Mouse (Mus musculus) mouse embryonic stem cell (cell line): ENCODE results near the gene Samd7.

Experiments used
- in situ Hi-C, 2 experiments: fragments of 300-500 bp; cut with MboI; formaldehyde crosslinking; loops; 1 replicate in 1 of 2; 3 replicates in 1 of 2; pipeline ENCODE4 v1.14.3; 2019 to 2020; ENCODE audit warnings: low sequenced_read_pairs in 2 of 2, low pct_unique_long_range_greater_than_20kb in 1 of 2, mixed read lengths in 1 of 2; ENCODE audit not compliant: unreplicated experiment in 1 of 2

Samd7 gene

DNA sequence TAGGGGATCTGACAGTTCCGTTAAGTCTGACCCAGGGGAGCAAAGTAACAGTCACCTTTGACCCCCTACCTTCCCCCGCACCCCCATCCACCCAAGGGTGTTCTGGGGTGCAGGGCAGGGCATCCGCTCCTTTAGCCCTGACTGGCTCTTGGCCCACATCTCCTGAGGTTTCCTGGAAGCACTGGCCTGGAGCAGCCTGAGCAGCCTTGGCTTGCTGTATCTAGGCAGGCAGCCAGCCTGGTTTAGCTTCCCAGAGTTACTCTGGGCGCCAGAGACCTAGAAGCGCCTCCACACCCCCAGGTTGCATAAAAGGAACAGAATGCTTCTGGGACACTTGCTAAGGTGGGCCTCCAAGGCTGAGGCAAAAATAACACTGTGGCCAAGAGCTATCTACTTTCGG is 4.8 kb upstream of the Samd7 start:
- in situ Hi-C loops: no loop called here

DNA sequence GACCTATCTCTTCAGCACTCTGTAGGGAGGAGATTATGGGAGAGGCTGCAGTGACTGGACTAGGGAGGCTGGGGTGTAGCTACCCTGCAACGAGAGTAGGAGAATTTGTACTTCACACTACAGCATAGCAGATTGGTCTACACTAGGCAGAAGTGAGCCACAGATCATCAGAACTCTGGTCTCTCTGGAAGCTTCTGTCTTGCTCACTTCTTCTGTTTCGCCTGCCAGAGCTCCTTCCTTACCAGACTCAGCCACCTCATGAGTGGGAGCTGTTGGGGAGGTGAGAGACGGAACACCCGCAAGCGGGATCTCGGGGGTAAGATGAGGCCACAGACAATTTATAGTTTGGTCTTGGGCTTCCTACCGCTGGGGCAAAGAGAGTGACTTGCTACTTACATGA is 3.2 kb upstream of the Samd7 start:
- in situ Hi-C loops: no loop called here

DNA sequence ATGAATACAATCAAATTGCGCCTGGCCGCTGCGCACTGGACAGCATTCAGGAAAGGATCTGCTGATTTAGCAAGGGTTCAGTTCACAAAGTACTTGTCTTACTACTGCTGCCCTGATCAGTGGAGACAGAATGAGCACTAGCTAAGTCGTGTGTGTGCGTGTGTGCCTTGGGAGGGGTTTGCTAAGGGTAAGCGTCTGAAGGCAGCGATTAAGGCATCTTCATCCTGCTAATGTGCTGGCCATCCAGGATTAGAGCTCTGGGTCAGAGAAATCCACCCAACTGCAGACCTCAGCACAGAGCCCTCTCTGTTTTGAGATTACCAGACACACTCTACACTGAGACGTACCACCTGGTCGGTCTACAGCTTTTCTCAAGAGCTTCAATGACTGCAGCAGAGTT is 2.2 kb downstream of the Samd7 start:
- in situ Hi-C loops: no loop called here

DNA sequence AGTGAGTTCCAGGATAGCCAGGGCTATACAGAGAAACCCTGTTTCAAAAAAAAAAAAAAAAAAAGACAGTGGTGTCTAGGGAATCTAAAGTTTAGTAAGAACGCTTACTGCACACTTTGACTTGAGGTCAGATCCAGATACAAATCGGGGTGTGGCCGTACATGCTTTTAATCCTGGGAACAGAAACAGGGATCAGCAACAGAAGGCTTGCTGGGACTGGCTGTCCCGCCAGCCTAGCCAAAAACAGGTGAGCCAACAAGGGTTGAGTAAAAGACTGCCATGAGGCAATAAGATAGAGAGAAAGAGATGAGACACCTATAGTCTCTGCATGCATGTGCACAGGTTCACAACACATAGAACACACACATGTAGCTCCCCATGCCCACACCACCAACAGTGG is 8.6 kb downstream of the Samd7 start:
- in situ Hi-C loops: no loop called here

DNA sequence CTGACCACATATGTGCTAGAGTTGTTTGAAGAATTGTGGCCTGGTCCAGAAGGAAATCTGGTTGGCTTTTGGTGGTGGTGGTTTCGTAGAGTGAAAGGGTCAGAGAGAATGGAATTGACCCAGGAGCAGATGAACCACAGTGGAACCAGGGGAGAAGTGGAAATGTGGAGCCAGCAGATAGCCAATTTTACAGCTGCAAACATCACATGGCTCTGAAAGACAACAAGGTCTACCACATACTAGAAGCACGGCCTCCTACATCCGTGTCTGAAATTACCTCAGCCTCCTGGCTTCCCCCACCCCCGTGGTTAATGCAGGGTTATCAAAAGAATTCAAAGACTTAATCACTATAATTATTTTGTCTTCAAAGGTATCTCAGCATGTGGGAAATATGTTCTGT is 18.8 kb downstream of the Samd7 start:
- in situ Hi-C loops: no loop called here

DNA sequence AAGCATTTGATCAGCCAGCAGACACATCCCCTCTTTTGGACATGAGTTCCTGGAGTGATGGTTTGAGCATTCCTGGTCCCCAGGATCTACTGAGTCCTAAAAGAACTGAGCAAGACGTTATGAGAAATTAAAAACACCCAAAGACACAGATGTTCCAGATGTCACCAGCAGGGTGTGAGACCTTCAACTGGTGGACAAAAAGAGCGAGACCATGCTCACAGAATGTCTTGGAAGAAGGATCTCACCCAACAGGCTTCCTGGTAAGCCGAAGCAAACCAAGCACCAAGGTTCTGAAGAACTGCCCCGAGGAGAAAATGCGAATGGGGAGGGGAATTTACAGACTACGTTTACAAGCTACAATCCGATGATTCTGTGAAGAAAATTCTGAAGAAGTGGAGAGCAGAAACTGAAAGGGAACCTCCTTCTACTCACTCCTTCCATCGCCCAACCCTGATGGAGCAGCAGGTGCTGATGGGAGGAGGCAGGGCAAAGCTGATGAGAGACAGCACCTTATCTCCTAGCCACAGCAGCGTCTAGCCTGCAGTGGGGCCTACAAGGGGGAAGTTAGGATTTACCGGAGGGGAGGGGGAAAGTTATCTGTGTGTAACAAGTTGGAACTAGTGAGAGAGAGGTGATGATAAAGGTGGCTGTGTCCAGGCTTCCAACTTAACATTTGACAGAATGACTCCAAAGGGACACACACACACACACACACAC is 19.4 kb downstream of the Samd7 start:
- in situ Hi-C loops: no loop called here

DNA sequence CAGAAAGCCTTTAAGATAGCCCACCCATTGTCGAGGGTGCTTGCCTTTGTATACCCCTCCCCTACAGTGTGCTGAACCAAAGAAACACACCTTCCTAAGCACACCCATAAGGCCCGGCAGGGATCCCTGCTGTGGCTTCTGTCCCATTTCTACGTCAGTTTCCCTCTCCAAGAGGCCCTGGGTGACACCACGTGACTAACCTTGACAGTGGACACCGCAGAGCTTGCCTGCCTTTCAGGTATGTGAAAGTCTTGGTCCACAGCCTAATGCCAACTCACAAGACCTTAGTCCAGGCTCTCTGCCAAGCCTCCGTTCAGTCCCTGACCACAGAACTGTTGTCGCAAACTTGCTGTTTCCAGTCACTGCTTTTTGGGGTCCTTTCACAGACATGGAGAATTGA is 20.1 kb downstream of the Samd7 start:
- in situ Hi-C loops: no loop called here

DNA sequence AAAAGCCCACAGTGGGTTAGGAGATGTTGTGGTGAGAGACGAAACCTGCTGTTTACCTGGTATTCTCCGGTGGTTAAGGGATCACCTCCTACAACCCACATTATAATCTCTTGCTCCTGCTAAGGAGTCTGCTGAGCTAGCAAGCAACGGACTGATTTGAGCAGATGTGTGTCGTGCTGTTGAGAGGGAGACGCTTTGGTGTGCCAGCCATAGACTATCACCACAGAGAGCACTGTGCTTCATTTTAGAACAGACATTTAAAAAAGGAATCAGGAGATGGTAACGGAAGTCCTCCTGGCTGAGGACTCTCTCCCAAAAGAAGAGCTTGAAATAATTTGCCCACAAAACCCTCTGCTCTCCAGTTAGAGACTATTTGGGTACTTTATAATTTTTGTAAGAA is 21.2 kb downstream of the Samd7 start:
- in situ Hi-C loops: no loop called here

DNA sequence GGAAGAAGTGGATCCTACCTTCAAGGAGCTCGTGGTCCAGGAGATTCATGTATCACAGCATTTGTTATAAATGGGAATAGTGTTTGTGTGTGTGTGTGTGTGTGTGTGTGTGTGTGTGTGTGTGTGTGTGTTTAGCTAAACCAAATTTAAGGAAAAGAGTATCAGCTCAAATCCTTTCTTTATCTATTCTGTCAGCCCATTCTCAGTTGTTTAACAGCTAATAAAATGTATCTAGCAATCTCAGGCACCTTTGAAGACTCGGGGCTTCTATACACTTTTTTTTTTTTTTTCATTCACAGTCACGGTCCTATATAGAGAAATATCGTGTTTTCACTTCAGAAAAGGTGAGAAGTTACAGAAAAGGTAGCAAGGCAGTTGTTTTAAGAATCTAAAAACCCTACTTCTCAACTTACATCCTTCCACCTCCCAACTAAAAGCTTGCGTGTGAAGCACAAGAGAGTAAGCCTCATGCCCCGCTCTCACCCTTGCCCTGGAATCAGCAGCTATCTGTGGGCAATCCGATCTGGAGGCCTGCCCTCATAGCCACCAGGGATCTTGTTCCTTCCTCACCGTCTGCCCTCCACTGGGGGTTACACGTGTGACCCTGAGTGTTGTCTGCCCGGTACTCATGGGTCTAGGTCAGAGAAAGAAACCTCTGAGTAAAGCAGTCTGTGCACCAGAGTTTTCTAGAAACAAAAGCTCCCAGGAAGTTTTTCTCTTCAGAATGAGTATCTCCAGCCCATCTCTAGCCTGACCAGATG is 23.8 kb downstream of the Samd7 start:
- in situ Hi-C loops: no loop called here

DNA sequence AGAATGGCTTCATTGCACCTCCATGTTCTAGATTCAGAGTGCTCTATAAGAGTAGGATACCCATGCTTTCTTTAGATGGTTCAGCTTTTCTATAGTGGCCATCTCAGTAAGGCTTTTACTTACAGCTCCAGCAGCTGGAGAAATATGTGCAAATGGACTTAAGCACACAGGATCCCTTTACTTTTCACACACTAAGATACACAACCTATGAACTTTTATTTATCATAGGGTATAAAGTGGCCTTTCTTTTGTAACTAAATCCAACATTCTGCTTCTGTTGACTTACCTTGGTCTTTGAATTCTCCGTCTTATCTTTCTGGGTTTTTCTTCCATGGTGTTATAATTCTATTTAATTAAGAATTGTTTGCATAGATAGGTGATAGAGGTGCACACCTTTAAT is 25.5 kb downstream of the Samd7 start:
- in situ Hi-C loops: no loop called here

DNA sequence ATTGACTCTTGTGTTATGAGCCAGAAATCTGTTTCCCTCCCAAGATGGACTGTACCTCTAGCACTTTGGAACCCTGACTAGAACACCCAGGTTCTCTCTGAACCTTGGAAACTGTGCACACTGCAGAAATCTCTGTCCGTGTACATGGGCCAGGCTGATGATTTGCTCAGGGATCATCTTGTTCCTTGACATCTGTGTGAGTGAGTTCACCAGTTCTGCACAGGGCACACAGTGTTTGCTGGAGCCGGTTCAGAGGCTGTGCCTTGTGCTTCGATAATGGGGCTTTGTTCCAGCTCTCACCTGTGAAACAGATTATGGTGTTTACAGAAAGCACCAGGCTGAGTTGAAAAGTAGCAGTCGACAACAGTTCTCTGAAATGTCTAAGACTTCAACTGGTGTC is 26.5 kb downstream of the Samd7 start:
- in situ Hi-C loops: no loop called here

DNA sequence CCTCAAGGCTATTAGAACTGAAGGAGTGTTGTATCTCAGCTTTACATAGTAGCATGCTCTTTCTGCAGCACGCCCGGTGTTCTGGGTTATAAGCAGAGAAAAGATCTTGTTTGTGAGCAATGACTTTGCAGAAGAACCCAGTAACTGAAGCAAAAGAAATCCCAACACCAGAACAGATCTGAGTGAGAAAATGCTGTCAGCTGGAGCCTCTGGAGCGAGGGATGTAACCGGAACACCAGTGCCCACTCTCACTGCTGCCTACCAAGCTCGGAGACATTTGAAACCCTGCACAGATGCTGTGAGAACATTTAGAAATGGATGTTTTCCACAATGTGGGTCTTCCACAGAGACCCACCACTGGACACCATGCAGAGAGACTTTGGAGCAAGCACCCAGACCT is 28.6 kb downstream of the Samd7 start:
- in situ Hi-C loops: no loop called here

DNA sequence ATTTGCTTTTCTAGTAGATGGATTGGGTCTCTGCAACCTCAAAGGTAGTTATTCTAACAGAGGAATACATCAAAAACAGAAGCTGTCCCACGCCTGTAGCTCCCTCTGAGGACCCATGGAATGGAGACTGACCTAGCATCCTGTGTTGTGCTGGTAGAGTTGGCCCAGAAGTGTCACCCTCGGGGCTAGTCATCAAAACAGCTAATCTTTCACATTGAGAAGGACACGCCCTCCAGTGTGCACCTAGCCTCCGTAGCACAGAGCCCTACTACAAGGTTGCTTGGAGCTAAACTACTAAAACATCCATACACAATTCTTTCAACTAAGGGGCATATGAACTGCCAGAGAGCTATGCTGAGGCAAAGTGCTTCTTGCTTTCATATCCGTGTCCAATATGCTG is 31.9 kb downstream of the Samd7 start:
- in situ Hi-C loops: no loop called here

DNA sequence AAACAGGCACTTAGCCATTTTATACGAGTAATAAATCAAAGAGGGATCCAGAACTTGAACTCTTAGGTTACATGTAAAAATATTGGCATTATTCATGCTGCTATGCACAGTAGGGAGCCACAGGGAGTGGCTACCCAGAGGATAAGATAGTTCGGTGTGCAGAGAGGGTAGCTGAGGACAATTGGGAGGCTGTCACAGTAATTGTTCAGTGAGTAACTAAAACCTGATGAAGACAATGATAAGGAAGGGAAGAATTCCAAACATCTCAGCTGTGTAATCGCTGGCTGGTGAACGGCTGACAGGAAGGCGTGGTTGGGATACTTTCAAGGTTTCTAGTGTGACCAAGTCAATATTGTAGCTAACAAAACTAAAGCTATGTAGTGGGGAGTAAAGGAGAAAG is 42.4 kb downstream of the Samd7 start:
- in situ Hi-C loops: no loop called here

DNA sequence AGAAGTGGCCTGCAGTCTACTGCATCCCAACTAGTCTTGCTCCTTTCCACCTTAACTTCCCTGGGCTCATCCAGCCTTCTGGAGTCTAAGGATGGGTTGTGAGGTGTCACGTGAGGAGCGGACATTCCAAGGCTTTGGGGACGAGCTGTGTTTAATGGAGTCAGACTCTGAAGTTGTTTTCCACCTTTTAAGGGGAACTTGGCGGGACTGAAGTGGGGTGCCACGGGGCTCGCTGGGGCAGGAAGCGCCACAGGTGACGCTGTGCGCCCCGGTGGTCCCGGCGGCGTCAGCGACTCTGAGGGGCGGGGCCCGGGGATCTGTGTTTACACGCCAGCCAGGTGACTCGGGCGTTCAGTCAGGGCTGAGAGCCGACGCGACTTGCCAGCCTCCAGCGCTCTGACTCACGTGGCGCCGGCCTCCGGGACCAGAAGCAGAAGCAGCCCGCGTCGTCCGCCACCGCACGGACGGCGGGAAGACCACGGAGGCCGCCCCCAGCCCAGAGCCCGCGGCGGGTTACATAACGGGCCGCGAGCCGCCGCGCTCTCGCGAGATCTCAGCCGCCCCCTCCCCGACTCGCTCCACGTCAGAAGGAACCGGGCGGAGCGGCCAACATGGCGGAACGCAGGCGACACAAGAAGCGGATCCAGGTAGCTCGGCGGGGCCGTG is 46.8 kb downstream of the Samd7 start, which contains the start of gene Sec62:
Gene Sec62, plus strand, starts transcription at position 139 of the 666 bp plus-strand sequence.
- in situ Hi-C loops: no loop called here

DNA sequence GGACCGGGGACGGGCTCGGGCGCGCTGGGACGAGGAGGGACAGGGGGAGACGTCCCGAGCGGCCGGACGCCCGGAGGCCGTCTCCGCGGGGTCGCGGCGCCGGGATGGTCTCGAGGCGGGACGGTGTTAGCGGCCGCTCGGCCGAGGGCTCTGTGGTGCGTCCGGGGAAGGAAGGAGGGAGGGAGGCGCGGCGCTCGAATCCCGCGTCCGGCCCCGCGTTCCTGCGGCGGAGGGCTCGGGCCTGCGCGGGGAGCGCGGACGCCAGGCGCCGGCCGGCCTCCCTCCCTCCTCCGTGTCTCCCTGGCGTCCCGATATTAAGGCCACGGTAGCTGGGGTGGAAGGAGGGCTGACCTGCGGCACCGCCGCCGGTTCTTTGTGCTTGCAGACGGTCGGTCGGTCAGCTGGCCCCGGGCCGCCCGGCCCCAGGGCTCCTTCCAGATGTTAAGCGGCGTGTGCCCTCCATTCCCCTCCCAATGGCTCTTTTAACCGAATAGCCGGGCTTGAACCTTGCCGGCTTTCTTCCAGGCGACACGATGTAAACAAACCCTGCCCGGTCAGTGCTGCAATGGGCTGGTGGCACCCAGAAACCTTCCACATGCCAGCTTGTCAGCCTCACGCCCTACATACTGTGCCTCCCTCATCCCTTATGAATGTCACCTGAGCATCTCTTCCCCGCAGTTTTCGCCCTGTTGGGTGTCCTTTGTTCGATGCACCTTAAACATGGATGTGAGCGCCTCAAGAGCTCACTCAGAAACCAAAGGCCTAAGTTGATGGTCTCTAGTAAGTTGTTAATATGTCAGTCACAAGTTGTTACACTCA is 47.5 kb downstream of the Samd7 start:
- in situ Hi-C loops: no loop called here

DNA sequence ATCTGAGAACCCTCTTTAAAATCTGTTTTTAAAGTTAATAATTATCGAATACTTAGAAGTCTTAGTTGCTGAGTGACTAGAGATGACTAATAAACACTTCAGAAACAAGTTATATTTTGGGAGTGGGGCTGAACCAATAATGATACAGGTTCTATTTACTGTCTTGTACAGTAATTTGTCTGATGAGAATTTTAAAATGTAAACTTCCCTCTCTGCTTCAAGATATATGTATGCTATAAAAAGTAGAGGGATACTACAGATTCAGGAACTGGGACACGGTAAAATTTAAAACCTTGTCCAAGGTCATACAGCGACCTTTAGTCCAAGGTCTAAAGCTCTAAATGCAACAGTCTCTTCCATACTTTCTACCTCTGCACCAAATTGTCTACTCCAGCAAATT is 56.1 kb downstream of the Samd7 start:
- in situ Hi-C loops: no loop called here

DNA sequence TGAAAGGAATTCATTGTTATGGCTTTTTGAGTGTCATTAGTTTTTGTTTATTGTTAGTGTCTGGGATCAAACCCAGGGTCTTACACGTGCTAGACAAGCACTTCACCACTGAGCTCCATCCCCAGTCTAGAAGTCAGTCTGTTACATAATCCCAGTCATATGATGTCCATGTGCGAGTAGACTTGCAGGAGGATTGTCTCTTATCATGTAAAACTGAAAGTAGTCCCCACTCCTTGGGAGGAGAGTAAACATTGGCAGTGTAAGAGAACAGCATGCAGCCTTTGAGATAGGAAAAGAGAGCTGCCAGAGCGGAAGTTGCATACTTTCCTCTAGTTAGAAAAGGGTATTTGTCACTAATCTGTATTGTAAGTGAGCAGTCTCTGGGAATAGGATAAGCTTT is 66.8 kb downstream of the Samd7 start:
- in situ Hi-C loops: no loop called here
